In genomic region chr16:20692241-20692965, GRCm38 (mm10) we compare ENCODE assay signal across 8 mouse cellular contexts. TPM values are rescaled to one million over a fixed set of nuclear protein-coding genes. Genes with fewer than 3 reads are reported as not detected.
DNase-seq lines count a peak whose midpoint lies in the region; ATAC-seq and TF ChIP-seq lines count a peak whose summit lies in the region.

No protein-coding gene starts in this region.

- H3K27me3 ChIP-seq in heart, embryonic 14.5 days (ENCODE audit: control insufficient read depth, insufficient read depth, low read length) = no peaks in the 10 kb centered on the region
- peaks cover 17% of the 10 kb centered on the region for H3K27me3 ChIP-seq in hindbrain, embryonic 10.5 days (ENCODE audit: insufficient read depth, poor library complexity, severe bottlenecking)
- H3K27me3 ChIP-seq in midbrain, embryonic 14.5 days (ENCODE audit: control insufficient read depth, insufficient read depth, low read length) = no peaks in the 10 kb centered on the region
- no peaks in the 10 kb centered on the region; the same call in 1 of the 2 replicates for H3K27me3 ChIP-seq in thymus, adult 2 months (ENCODE audit: control insufficient read depth, insufficient read depth, low read length)

- H3K4me2 ChIP-seq in heart, embryonic 14.5 days (ENCODE audit: low read length) = peak overlapping the region; percentile 80
- peak overlapping the region; percentile 81 for H3K4me2 ChIP-seq in midbrain, embryonic 14.5 days (ENCODE audit: low read length)

- no peak for TF ChIP-seq CTCF in thymus, adult 2 months (IDR thresholded peaks at IDR 0.05; ENCODE audit: borderline replicate concordance, control insufficient read depth, extremely low read depth, insufficient read depth, low read length, poor library complexity)

- H3K4me1 ChIP-seq in heart, embryonic 14.5 days (ENCODE audit: control insufficient read depth in 2 of 2, insufficient read depth in 2 of 2, low read length in 2 of 2) = peaks cover 18 to 19% of the 10 kb centered on the region in 2 experiments
- H3K4me1 ChIP-seq in hindbrain, embryonic 10.5 days (replicated peaks) = peaks cover 45% of the 10 kb centered on the region
- peaks cover 31% of the 10 kb centered on the region for H3K4me1 ChIP-seq in midbrain, embryonic 14.5 days (ENCODE audit: control insufficient read depth, insufficient read depth, low read length)
- H3K4me1 ChIP-seq in thymus, adult 2 months (replicated peaks; ENCODE audit: control insufficient read depth, insufficient read depth, low read length) = peaks cover 14% of the 10 kb centered on the region

- no peak for DNase-seq in heart, postnatal 14 days
- peak; percentile 68 for DNase-seq in ZHBTc4 (ENCODE audit: low read depth, low spot score)
- peak; percentile 18 for DNase-seq in hindbrain, embryonic 10.5 days (ENCODE audit: low spot score)
- no peak for DNase-seq in midbrain, embryonic 14.5 days
- DNase-seq in thymus, adult 2 months = no peak
- DNase-seq in adrenal gland, adult 8-10 months = no peak
- no peak for DNase-seq in c-Kit-positive CD71-positive TER-119-positive erythroid progenitor cells, embryonic 14.5 days (ENCODE audit: low spot score)

- 46% methylated on average over 16 of the region's 16 CpGs for WGBS in heart, embryonic 14.5 days
- WGBS in hindbrain, embryonic 10.5 days = 47% methylated on average over 16 of the region's 16 CpGs
- WGBS in midbrain, embryonic 14.5 days = 41% methylated on average over 16 of the region's 16 CpGs
- WGBS in thymus, adult 2 months = 86% methylated on average over 16 of the region's 16 CpGs

- peaks cover 53% of the 10 kb centered on the region for H3K36me3 ChIP-seq in heart, embryonic 14.5 days (ENCODE audit: control insufficient read depth, insufficient read depth, low read length)
- peaks cover 51% of the 10 kb centered on the region for H3K36me3 ChIP-seq in hindbrain, embryonic 10.5 days
- peaks cover 47% of the 10 kb centered on the region for H3K36me3 ChIP-seq in midbrain, embryonic 14.5 days (ENCODE audit: control insufficient read depth, insufficient read depth, low read length)
- H3K36me3 ChIP-seq in thymus, adult 2 months (ENCODE audit: control insufficient read depth, insufficient read depth, low read length) = peaks cover 30% of the 10 kb centered on the region

- no peak overlapping the region for H3K9ac ChIP-seq in heart, embryonic 14.5 days (ENCODE audit: low read length)
- peak overlapping the region; percentile 82; the same call in 1 of the 2 replicates for H3K9ac ChIP-seq in midbrain, embryonic 14.5 days (replicated peaks; ENCODE audit: low read length)

- intact Hi-C loops in heart, postnatal 14 days (cut with DNase I) = loop anchor here (1.0 kb wide), 1 partner anchor 18 kb away; no protein-coding TSS in a partner anchor

- no peak overlapping the region for H3K4me3 ChIP-seq in heart, embryonic 14.5 days (ENCODE audit: control insufficient read depth in 1 of 2, insufficient read depth in 1 of 2, low read depth in 1 of 2, low read length in 2 of 2)
- H3K4me3 ChIP-seq in hindbrain, embryonic 10.5 days = peak overlapping the region; percentile 67; the same call in 1 of the 2 replicates
- peak overlapping the region; percentile 57; the same call in 1 of the 2 replicates for H3K4me3 ChIP-seq in midbrain, embryonic 14.5 days (replicated peaks; ENCODE audit: low read depth, low read length)
- H3K4me3 ChIP-seq in thymus, adult 2 months (ENCODE audit: control insufficient read depth, insufficient read depth, low read length) = no peak overlapping the region

- no peak for TF ChIP-seq POLR2A in thymus, adult 2 months (IDR thresholded peaks at IDR 0.05; ENCODE audit: control insufficient read depth, extremely low read depth, insufficient read depth, low read length, poor library complexity)

- ATAC-seq in heart, embryonic 14.5 days (ENCODE audit: insufficient number of reproducible peaks, insufficient read depth, low FRiP score, low read depth) = no peak
- ATAC-seq in midbrain, embryonic 14.5 days (ENCODE audit: low FRiP score, low TSS enrichment) = no peak

- H3K27ac ChIP-seq in heart, embryonic 14.5 days (replicated peaks in 1 of 2; ENCODE audit: control insufficient read depth in 1 of 2, insufficient read depth in 1 of 2, low read depth in 2 of 2, low read length in 2 of 2) = no peak overlapping the region
- H3K27ac ChIP-seq in hindbrain, embryonic 10.5 days = peak overlapping the region; percentile 89; the same call in 1 of the 2 replicates
- H3K27ac ChIP-seq in midbrain, embryonic 14.5 days (replicated peaks; ENCODE audit: low read depth, low read length) = peak overlapping the region; percentile 93
- no peak overlapping the region for H3K27ac ChIP-seq in thymus, adult 2 months (ENCODE audit: control insufficient read depth, insufficient read depth, low read length)

- no peaks in the 10 kb centered on the region for H3K9me3 ChIP-seq in heart, embryonic 14.5 days (ENCODE audit: control insufficient read depth, low read length)
- H3K9me3 ChIP-seq in hindbrain, embryonic 10.5 days = no peaks in the 10 kb centered on the region
- no peaks in the 10 kb centered on the region for H3K9me3 ChIP-seq in midbrain, embryonic 14.5 days (ENCODE audit: control insufficient read depth, low read length)

RNA-seq across cellular contexts. Expression of gene Fam131a, which starts 0.6 kb away (rescaled TPM):
- 7.1 and 7.2 TPM in 2 replicates for polyA plus RNA-seq in heart, embryonic 14.5 days (2014; fragmentation: Nextera tagmentation; extraction: Ambion mirVana)
- 10 to 100 TPM; 26.6 to 29.8 TPM for total RNA-seq in heart, postnatal 14 days (2021)
- polyA plus RNA-seq in hindbrain, embryonic 10.5 days (2016; fragmentation: Nextera tagmentation; extraction: Ambion mirVana) = 6.7 and 9.4 TPM in 2 replicates
- polyA plus RNA-seq in midbrain, embryonic 14.5 days (2014; fragmentation: Nextera tagmentation; extraction: Ambion mirVana) = 45.3 and 50.1 TPM in 2 replicates
- 6.9 and 8.9 TPM in 2 replicates for polyA plus RNA-seq in thymus, adult 2 months (2012; rRNA removed)
- total RNA-seq in adrenal gland, adult 8-10 months (2022) = 10 to 100 TPM; 15.1 to 24.4 (median 19.7) TPM

RNA-seq across cellular contexts. Expression of gene Eif4g1, which starts 24.3 kb away (rescaled TPM):
- 96.6 and 107 TPM in 2 replicates for polyA plus RNA-seq in heart, embryonic 14.5 days (2014; fragmentation: Nextera tagmentation; extraction: Ambion mirVana)
- 100 to 1,000 TPM; 329 to 343 TPM for total RNA-seq in heart, postnatal 14 days (2021)
- polyA plus RNA-seq in hindbrain, embryonic 10.5 days (2016; fragmentation: Nextera tagmentation; extraction: Ambion mirVana) = 181 and 224 TPM in 2 replicates
- 117 and 123 TPM in 2 replicates for polyA plus RNA-seq in midbrain, embryonic 14.5 days (2014; fragmentation: Nextera tagmentation; extraction: Ambion mirVana)
- 618 and 639 TPM in 2 replicates for polyA plus RNA-seq in thymus, adult 2 months (2012; rRNA removed)
- total RNA-seq in adrenal gland, adult 8-10 months (2022) = 100 to 1,000 TPM; 347 to 386 (median 375) TPM

RNA-seq across cellular contexts. Expression of gene Polr2h, which starts 25.1 kb away (rescaled TPM):
- polyA plus RNA-seq in heart, embryonic 14.5 days (2014; fragmentation: Nextera tagmentation; extraction: Ambion mirVana) = 53.2 and 58.4 TPM in 2 replicates
- 10 to 100 TPM; 10.2 TPM for total RNA-seq in heart, postnatal 14 days (2021)
- 114 and 140 TPM in 2 replicates for polyA plus RNA-seq in hindbrain, embryonic 10.5 days (2016; fragmentation: Nextera tagmentation; extraction: Ambion mirVana)
- 89.6 and 95.7 TPM in 2 replicates for polyA plus RNA-seq in midbrain, embryonic 14.5 days (2014; fragmentation: Nextera tagmentation; extraction: Ambion mirVana)
- polyA plus RNA-seq in thymus, adult 2 months (2012; rRNA removed) = 24.7 and 32.9 TPM in 2 replicates
- total RNA-seq in adrenal gland, adult 8-10 months (2022) = 10 to 100 TPM; 44.3 to 56.0 (median 51.0) TPM

RNA-seq across cellular contexts. Expression of gene Clcn2, which starts 25.1 kb away (rescaled TPM):
- 4.0 and 5.1 TPM in 2 replicates for polyA plus RNA-seq in heart, embryonic 14.5 days (2014; fragmentation: Nextera tagmentation; extraction: Ambion mirVana)
- 1 to 10 TPM; 2.2 to 2.4 TPM for total RNA-seq in heart, postnatal 14 days (2021)
- polyA plus RNA-seq in hindbrain, embryonic 10.5 days (2016; fragmentation: Nextera tagmentation; extraction: Ambion mirVana) = 15.5 and 22.1 TPM in 2 replicates
- 27.2 and 30.9 TPM in 2 replicates for polyA plus RNA-seq in midbrain, embryonic 14.5 days (2014; fragmentation: Nextera tagmentation; extraction: Ambion mirVana)
- polyA plus RNA-seq in thymus, adult 2 months (2012; rRNA removed) = 40.5 and 42.1 TPM in 2 replicates
- total RNA-seq in adrenal gland, adult 8-10 months (2022) = 10 to 100 TPM; 44.5 to 52.2 (median 47.6) TPM

RNA-seq across cellular contexts. Expression of gene Chrd, which starts 40.5 kb away (rescaled TPM):
- polyA plus RNA-seq in heart, embryonic 14.5 days (2014; fragmentation: Nextera tagmentation; extraction: Ambion mirVana) = 0.67 and 0.70 TPM in 2 replicates
- 1 to 10 TPM; 2.4 to 2.5 TPM for total RNA-seq in heart, postnatal 14 days (2021)
- 1.6 and 3.6 TPM in 2 replicates for polyA plus RNA-seq in hindbrain, embryonic 10.5 days (2016; fragmentation: Nextera tagmentation; extraction: Ambion mirVana)
- 6.3 and 8.2 TPM in 2 replicates for polyA plus RNA-seq in midbrain, embryonic 14.5 days (2014; fragmentation: Nextera tagmentation; extraction: Ambion mirVana)
- 3.6 and 3.7 TPM in 2 replicates for polyA plus RNA-seq in thymus, adult 2 months (2012; rRNA removed)
- 10 to 100 TPM; 10.2 to 30.3 (median 20.0) TPM for total RNA-seq in adrenal gland, adult 8-10 months (2022)

Comparison
In these comparisons a context has a peak if more than half of its experiments do, and no peak if none do; other contexts are left out.
1. H3K27ac ChIP-seq: peak in hindbrain, embryonic 10.5 days (single experiment) and midbrain, embryonic 14.5 days (single experiment); none in heart, embryonic 14.5 days (0 of 2) and thymus, adult 2 months (single experiment).
2. H3K4me3 ChIP-seq: peak in hindbrain, embryonic 10.5 days (single experiment) and midbrain, embryonic 14.5 days (single experiment); none in heart, embryonic 14.5 days (0 of 2) and thymus, adult 2 months (single experiment).
3. DNase-seq: peak in ZHBTc4 (single experiment) and hindbrain, embryonic 10.5 days (single experiment); none in heart, postnatal 14 days (0 of 2), midbrain, embryonic 14.5 days (single experiment), thymus, adult 2 months (single experiment), adrenal gland, adult 8-10 months (single experiment) and c-Kit-positive CD71-positive TER-119-positive erythroid progenitor cells, embryonic 14.5 days (single experiment).